Mouse (Mus musculus) forebrain, embryonic 16.5 days (tissue): ENCODE data around the gene Mapk3. TPM values are rescaled to one million over a fixed set of nuclear protein-coding genes. Genes with fewer than 3 reads are reported as not detected.

ENCODE experiments used
- ATAC-seq: fragments of 200-750 bp; cut with Nextera tagmentation; 2 replicates; pipeline ENCODE4 v1.8.0; 2017; ENCODE audit warnings: mild to moderate bottlenecking, moderate library complexity
- H3K27ac ChIP-seq: fragments of 300-500 bp; sonication (generic); 2 replicates; pipeline ENCODE4 v1.5.1; 2014; ENCODE audit warnings: low read length, control low read depth
- H3K27me3 ChIP-seq: fragments of 300-500 bp; sonication (generic); replicated peaks from 2 replicates; pipeline ENCODE4 v1.6.1; 2014; ENCODE audit warnings: low read length; ENCODE audit not compliant: control insufficient read depth, insufficient read depth
- H3K36me3 ChIP-seq: fragments of 300-500 bp; sonication (generic); 2 replicates; pipeline ENCODE4 v1.6.1; 2014; ENCODE audit not compliant: control insufficient read depth, insufficient read depth
- H3K4me1 ChIP-seq: fragments of 300-500 bp; sonication (generic); replicated peaks from 2 replicates; pipeline ENCODE4 v1.6.1; 2014; ENCODE audit warnings: low read length; ENCODE audit not compliant: control insufficient read depth, insufficient read depth
- H3K4me2 ChIP-seq: fragments of 300-500 bp; sonication (generic); 2 replicates; pipeline ENCODE4 v1.6.1; 2014; ENCODE audit warnings: mild to moderate bottlenecking, low read length, control low read depth
- H3K4me3 ChIP-seq: fragments of 300-500 bp; sonication (generic); replicated peaks from 2 replicates; pipeline ENCODE4 v1.5.1; 2014; ENCODE audit warnings: mild to moderate bottlenecking, low read length, control low read depth
- H3K9ac ChIP-seq: fragments of 300-500 bp; sonication (generic); replicated peaks from 2 replicates; pipeline ENCODE4 v1.6.1; 2014; ENCODE audit warnings: low read depth, low read length, control low read depth
- H3K9me3 ChIP-seq: fragments of 300-500 bp; sonication (generic); 2 replicates; pipeline ENCODE4 v1.6.1; 2016; ENCODE audit warnings: low read length; ENCODE audit not compliant: control insufficient read depth
- WGBS: fragments of 180-500 bp; shearing (Covaris S2); extraction: QIAGEN DNeasy Blood & Tissue Kit; methylation state at CpG from one replicate; pipeline ENCODE4 v1.1.7; 2014; 5-methylcytosine and 5-hydroxymethylcytosine counted together
- polyA plus RNA-seq: library from polyadenylated mRNA; unstranded; fragments of >200 nt; fragmentation: Nextera tagmentation; extraction: Ambion mirVana; gene quantifications from 2 replicates; pipeline ENCODE4 v1.2.1, GENCODE M21; 2015

Mapk3 gene
- polyA plus RNA-seq = 98.2 and 100.0 TPM in 2 replicates

GRCm38 (mm10) chr7:126759050-126759671 lies at the start of gene Mapk3:
Gene Mapk3, plus strand, starts transcription at chr7:126759601.
- peak; percentile 64 for ATAC-seq
- WGBS = under 1% methylated on average over 27 of the region's 38 CpGs
- H3K27ac ChIP-seq = peak within 1 kb of the TSS; percentile 87
- no peaks in the 10 kb centered on the region for H3K27me3 ChIP-seq
- peaks cover under 1% of the 10 kb centered on the region; the same call in 1 of the 2 replicates for H3K36me3 ChIP-seq
- H3K9me3 ChIP-seq = no peaks in the 10 kb centered on the region
- H3K4me1 ChIP-seq = peaks cover 44% of the 10 kb centered on the region
- peak within 1 kb of the TSS; percentile 95 for H3K9ac ChIP-seq
- H3K4me3 ChIP-seq = peak within 1 kb of the TSS; percentile 88
- peak within 1 kb of the TSS; percentile 85 for H3K4me2 ChIP-seq

GRCm38 (mm10) chr7:126710266-126710665 lies 49.1 kb upstream of the Mapk3 start:
- no peak overlapping the region for H3K4me2 ChIP-seq
- WGBS = 75% methylated on average over 4 of the region's 4 CpGs
- no peaks in the 10 kb centered on the region for H3K36me3 ChIP-seq
- ATAC-seq = no peak
- no peak overlapping the region for H3K27ac ChIP-seq
- no peak overlapping the region for H3K9ac ChIP-seq
- H3K9me3 ChIP-seq = peaks cover 4% of the 10 kb centered on the region; the same call in 1 of the 2 replicates
- H3K27me3 ChIP-seq = no peaks in the 10 kb centered on the region
- H3K4me1 ChIP-seq = no peaks in the 10 kb centered on the region
- H3K4me3 ChIP-seq = no peak overlapping the region

- H3K9me3 ChIP-seq = peaks cover 4% of the 10 kb centered on the region; the same call in 1 of the 2 replicates
- no peaks in the 10 kb centered on the region for H3K27me3 ChIP-seq
- 77% methylated on average over 3 of the region's 3 CpGs for WGBS
- H3K36me3 ChIP-seq = no peaks in the 10 kb centered on the region
- no peak overlapping the region for H3K9ac ChIP-seq
- ATAC-seq = no peak
- no peak overlapping the region for H3K4me3 ChIP-seq
- no peaks in the 10 kb centered on the region for H3K4me1 ChIP-seq
- no peak overlapping the region for H3K27ac ChIP-seq
- H3K4me2 ChIP-seq = no peak overlapping the region
These were observed 47.5 kb upstream of the Mapk3 start for GRCm38 (mm10) chr7:126711910-126712309.

- Histone ChIP-seq H3K36me3 (no peaks in the 10 kb centered on the region), H3K4me1 (no peaks in the 10 kb centered on the region), H3K4me2 (no peak overlapping the region), H3K9ac (no peak overlapping the region), H3K27me3 (no peaks in the 10 kb centered on the region), H3K27ac (no peak overlapping the region), H3K9me3 (no peaks in the 10 kb centered on the region), H3K4me3 (no peak overlapping the region)
- 70% methylated on average over 4 of the region's 4 CpGs for WGBS
- no peak for ATAC-seq
These were observed 43.7 kb upstream of the Mapk3 start for GRCm38 (mm10) chr7:126715679-126716078.

GRCm38 (mm10) chr7:126717566-126717965 lies 41.8 kb upstream of the Mapk3 start:
- Histone ChIP-seq H3K9ac (no peak overlapping the region), H3K27ac (no peak overlapping the region), H3K4me2 (no peak overlapping the region), H3K36me3 (no peaks in the 10 kb centered on the region), H3K27me3 (no peaks in the 10 kb centered on the region), H3K4me3 (no peak overlapping the region), H3K9me3 (no peaks in the 10 kb centered on the region), H3K4me1 (no peaks in the 10 kb centered on the region)
- no peak for ATAC-seq
- WGBS = 92% methylated on average over 3 of the region's 3 CpGs

GRCm38 (mm10) chr7:126718787-126719337 lies 40.5 kb upstream of the Mapk3 start:
- no peak overlapping the region for H3K27ac ChIP-seq
- H3K4me2 ChIP-seq = no peak overlapping the region
- 96% methylated on average over 5 of the region's 5 CpGs for WGBS
- no peak for ATAC-seq
- H3K27me3 ChIP-seq = no peaks in the 10 kb centered on the region
- no peak overlapping the region for H3K4me3 ChIP-seq
- H3K36me3 ChIP-seq = no peaks in the 10 kb centered on the region
- H3K4me1 ChIP-seq = no peaks in the 10 kb centered on the region
- H3K9me3 ChIP-seq = peaks cover 3% of the 10 kb centered on the region; the same call in 1 of the 2 replicates
- no peak overlapping the region for H3K9ac ChIP-seq

GRCm38 (mm10) chr7:126721635-126722034 lies 37.8 kb upstream of the Mapk3 start:
- ATAC-seq = no peak
- 93% methylated on average over 13 of the region's 13 CpGs for WGBS

GRCm38 (mm10) chr7:126725077-126725476 lies 34.3 kb upstream of the Mapk3 start:
- Histone ChIP-seq H3K27me3 (no peaks in the 10 kb centered on the region), H3K36me3 (no peaks in the 10 kb centered on the region), H3K4me3 (no peak overlapping the region), H3K9me3 (peaks cover 3% of the 10 kb centered on the region; the same call in 1 of the 2 replicates), H3K4me2 (no peak overlapping the region), H3K27ac (no peak overlapping the region), H3K4me1 (no peaks in the 10 kb centered on the region), H3K9ac (no peak overlapping the region)
- no peak for ATAC-seq
- 86% methylated on average over 3 of the region's 3 CpGs for WGBS

More at GRCm38 (mm10) chr7:126721635-126722034, 37.8 kb upstream of the Mapk3 start:
- H3K9me3 ChIP-seq = peaks cover 3% of the 10 kb centered on the region; the same call in 1 of the 2 replicates
- H3K4me1 ChIP-seq = no peaks in the 10 kb centered on the region
- no peak overlapping the region for H3K4me2 ChIP-seq
- no peak overlapping the region for H3K27ac ChIP-seq
- H3K4me3 ChIP-seq = no peak overlapping the region
- no peaks in the 10 kb centered on the region for H3K27me3 ChIP-seq
- H3K9ac ChIP-seq = no peak overlapping the region
- H3K36me3 ChIP-seq = no peaks in the 10 kb centered on the region

- no peak for ATAC-seq
- WGBS = 81% methylated on average over 5 of the region's 5 CpGs
These were observed 33.7 kb upstream of the Mapk3 start for GRCm38 (mm10) chr7:126725667-126726066.

More at GRCm38 (mm10) chr7:126725667-126726066, 33.7 kb upstream of the Mapk3 start:
- H3K4me3 ChIP-seq = no peak overlapping the region
- peaks cover 3% of the 10 kb centered on the region; the same call in 1 of the 2 replicates for H3K9me3 ChIP-seq
- H3K4me2 ChIP-seq = no peak overlapping the region
- H3K4me1 ChIP-seq = no peaks in the 10 kb centered on the region
- no peaks in the 10 kb centered on the region for H3K36me3 ChIP-seq
- H3K9ac ChIP-seq = no peak overlapping the region
- no peak overlapping the region for H3K27ac ChIP-seq
- no peaks in the 10 kb centered on the region for H3K27me3 ChIP-seq
